Mouse (Mus musculus) kidney, adult 2 months (tissue): ENCODE measurements around the gene Lyzl4.

Source experiments
- CTCF ChIP-seq: fragments of 200-500 bp; conservative IDR thresholded peaks from 2 replicates; pipeline ENCODE4 v1.5.1; 2011; ENCODE audit warnings: low read depth, mild to moderate bottlenecking, control low read depth, low read length, moderate library complexity, mixed read lengths; ENCODE audit not compliant: insufficient read depth, insufficient read length
- POLR2A ChIP-seq: fragments of 200-500 bp; IDR thresholded peaks from one replicate; pipeline ENCODE4 v1.6.1; 2011; ENCODE audit warnings: low read depth, low read length, control low read depth

GRCm38 (mm10) chr9:121633306-121633705 lies 8.6 kb downstream of the Lyzl4 start:
- TF ChIP-seq CTCF = no peak
- no peak for TF ChIP-seq POLR2A
